Mouse (Mus musculus): ENCODE data around the gene Ankfy1.

GRCm38 (mm10) chr11:72734840-72735518, 45.2 kb downstream of the Ankfy1 start:
- TF ChIP-seq CTCF (IDR thresholded peaks at IDR 0.05; ENCODE audit: low read depth) (no peak), EP300 (IDR thresholded peaks at IDR 0.05; ENCODE audit: low read depth) (no peak)
